Mouse (Mus musculus): ENCODE results near the gene B4galt4. TPM values are rescaled to one million over a fixed set of nuclear protein-coding genes. Genes with fewer than 3 reads are reported as not detected.
A peak's percentile ranks its signal among the peaks of the same experiment; 100 is the strongest.

Gene B4galt4
- polyA plus RNA-seq, 1 experiment from 2014 or later = 28.8 TPM

GRCm38 (mm10) chr16:38810196-38810595, 68.1 kb downstream of the B4galt4 start:
- H3K27ac ChIP-seq = no peak overlapping the region
- WGBS = 81% methylated on average over 5 of the region's 5 CpGs
- no peak overlapping the region for H3K4me2 ChIP-seq (ENCODE audit: low read length)
- no peaks in the 10 kb centered on the region for H3K4me1 ChIP-seq (replicated peaks; ENCODE audit: insufficient read depth, low read length)
- no peak overlapping the region for H3K9ac ChIP-seq (ENCODE audit: low read depth, low read length)
- no peak for TF ChIP-seq CTCF (IDR thresholded peaks at IDR 0.05; ENCODE audit: low read depth)
- ATAC-seq (replicated peaks; ENCODE audit: low FRiP score, low read depth) = no peak
- no peaks in the 10 kb centered on the region for H3K9me3 ChIP-seq (replicated peaks; ENCODE audit: low read length)
- no peaks in the 10 kb centered on the region for H3K36me3 ChIP-seq (ENCODE audit: insufficient read depth, low read length)
- H3K4me3 ChIP-seq (replicated peaks; ENCODE audit: low read depth, low read length) = no peak overlapping the region
- H3K27me3 ChIP-seq (ENCODE audit: insufficient read depth, low read length) = no peaks in the 10 kb centered on the region
- DNase-seq (ENCODE audit: low spot score) = no peak

DNA sequence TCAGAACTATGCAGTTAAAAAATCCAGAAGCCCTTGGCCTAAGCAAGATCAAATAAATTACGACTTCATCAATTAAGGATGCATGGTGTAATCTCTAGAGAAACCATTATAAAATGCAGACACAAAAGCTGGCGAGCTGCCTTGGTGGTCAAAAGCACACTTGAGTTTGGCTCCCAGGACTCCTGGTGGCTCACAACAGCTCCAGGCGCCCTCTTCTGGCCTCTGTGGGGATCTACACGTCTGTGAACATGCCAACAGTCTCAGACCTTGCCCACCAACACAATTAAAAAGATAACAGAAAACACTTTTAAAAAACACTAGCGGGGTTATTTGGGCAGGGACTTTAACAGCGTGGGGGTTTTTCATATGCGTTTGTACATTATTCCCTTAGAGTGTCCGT, 70.5 kb downstream of the B4galt4 start:
- 0 out of 2 replicates have a peak, but pooled peaks have one; percentile 5 for ATAC-seq (replicated peaks; ENCODE audit: low FRiP score, low read depth)
- H3K9ac ChIP-seq (ENCODE audit: low read depth, low read length) = no peak overlapping the region
- no peak overlapping the region for H3K4me2 ChIP-seq (ENCODE audit: low read length)
- H3K36me3 ChIP-seq (ENCODE audit: insufficient read depth, low read length) = no peaks in the 10 kb centered on the region
- H3K4me1 ChIP-seq (replicated peaks; ENCODE audit: insufficient read depth, low read length) = no peaks in the 10 kb centered on the region
- no peaks in the 10 kb centered on the region for H3K27me3 ChIP-seq (ENCODE audit: insufficient read depth, low read length)
- no peak overlapping the region for H3K4me3 ChIP-seq (replicated peaks; ENCODE audit: low read depth, low read length)
- 28% methylated on average over 8 of the region's 8 CpGs for WGBS
- TF ChIP-seq CTCF (IDR thresholded peaks at IDR 0.05; ENCODE audit: low read depth) = peak; percentile 85
- no peaks in the 10 kb centered on the region for H3K9me3 ChIP-seq (replicated peaks; ENCODE audit: low read length)
- peak; percentile 83 for DNase-seq (ENCODE audit: low spot score)
- no peak overlapping the region for H3K27ac ChIP-seq

Other genes with a start within 250 kb of the B4galt4 start
- gene Timmdc1, start 219.6 kb upstream of the B4galt4 start, polyA plus RNA-seq (2015; fragmentation: Nextera tagmentation; extraction: Ambion mirVana) = 27.9 and 28.7 TPM in 2 replicates
- 43.2 and 44.1 TPM in 2 replicates for gene Poglut1, start 192.0 kb upstream of the B4galt4 start, polyA plus RNA-seq (2015; fragmentation: Nextera tagmentation; extraction: Ambion mirVana)
- 70.3 and 74.6 TPM in 2 replicates for gene Tmem39a, start 183.6 kb upstream of the B4galt4 start, polyA plus RNA-seq (2015; fragmentation: Nextera tagmentation; extraction: Ambion mirVana)
- 5.4 and 5.9 TPM in 2 replicates for gene Arhgap31, start 29.0 kb upstream of the B4galt4 start, polyA plus RNA-seq (2015; fragmentation: Nextera tagmentation; extraction: Ambion mirVana)
- gene Upk1b, start 58.1 kb downstream of the B4galt4 start, polyA plus RNA-seq (2015; fragmentation: Nextera tagmentation; extraction: Ambion mirVana) = 33.9 and 47.9 TPM in 2 replicates
- gene 4930435E12Rik, start 86.5 kb downstream of the B4galt4 start, polyA plus RNA-seq (2015; fragmentation: Nextera tagmentation; extraction: Ambion mirVana) = not detected in 2 replicates
- gene Igsf11, start 150.4 kb downstream of the B4galt4 start, polyA plus RNA-seq (2015; fragmentation: Nextera tagmentation; extraction: Ambion mirVana) = 7.1 and 8.4 TPM in 2 replicates

Data from kidney, postnatal 0 days (tissue).